Mouse (Mus musculus): ENCODE measurements around the gene Zfyve9. TPM values are rescaled to one million over a fixed set of nuclear protein-coding genes. Genes with fewer than 3 reads are reported as not detected.

Gene Zfyve9
- polyA plus RNA-seq, 1 experiment from 2014 or later, result 0.91 TPM

DNA sequence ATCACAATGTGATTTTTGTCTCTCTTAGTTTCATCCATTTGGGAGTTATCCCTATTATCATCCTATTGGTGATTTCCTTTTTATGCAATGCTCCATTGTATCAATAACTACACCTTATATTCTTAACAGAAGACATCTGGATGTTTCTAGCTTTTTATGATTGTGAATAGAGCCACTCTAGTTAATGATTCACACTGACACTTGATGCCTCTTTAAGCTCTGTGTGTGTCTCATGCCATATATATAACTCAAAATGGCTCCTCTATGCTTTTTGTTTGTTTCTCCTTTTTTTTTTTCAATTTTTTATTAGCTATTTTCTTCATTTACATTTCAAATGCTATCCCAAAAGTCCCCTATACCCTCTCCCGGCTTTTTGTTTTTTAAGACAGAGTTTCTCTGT is 184.8 kb downstream of the Zfyve9 start:
- H3K36me3 ChIP-seq, result peaks cover 94% of the 10 kb centered on the region
- WGBS (ENCODE audit: insufficient replicate concordance), result 86% methylated on average over 1 of the region's 1 CpGs
- H3K27ac ChIP-seq, result no peak overlapping the region

GRCm38 (mm10) chr4:108593376-108593775 is 187.2 kb downstream of the Zfyve9 start:
- H3K4me1 ChIP-seq, result peaks cover 23% of the 10 kb centered on the region
- H3K4me2 ChIP-seq, result no peak overlapping the region
- H3K27ac ChIP-seq, result no peak overlapping the region
- peaks cover 94% of the 10 kb centered on the region for H3K36me3 ChIP-seq
- WGBS (ENCODE audit: insufficient replicate concordance), result 94% methylated on average over 2 of the region's 2 CpGs
- no peaks in the 10 kb centered on the region for H3K9me3 ChIP-seq (replicated peaks)
- no peak overlapping the region for H3K9ac ChIP-seq
- no peak overlapping the region for H3K4me3 ChIP-seq
- no peaks in the 10 kb centered on the region for H3K27me3 ChIP-seq (replicated peaks)
- no peak for ATAC-seq

More for the DNA sequence above, 184.8 kb downstream of the Zfyve9 start:
- Histone ChIP-seq H3K4me2 (no peak overlapping the region), H3K27me3 (replicated peaks) (no peaks in the 10 kb centered on the region), H3K4me3 (no peak overlapping the region), H3K4me1 (peaks cover 7% of the 10 kb centered on the region), H3K9me3 (replicated peaks) (no peaks in the 10 kb centered on the region), H3K9ac (no peak overlapping the region)
- no peak for ATAC-seq

Other genes starting within 250 kb of the Zfyve9 start
- 62.4 and 65.8 TPM in 2 replicates for gene Prpf38a, start 201.5 kb downstream of the Zfyve9 start, polyA plus RNA-seq (2016; fragmentation: Nextera tagmentation; extraction: Ambion mirVana)
- gene Orc1, start 201.4 kb downstream of the Zfyve9 start, polyA plus RNA-seq (2016; fragmentation: Nextera tagmentation; extraction: Ambion mirVana), result 27.9 and 29.0 TPM in 2 replicates
- 18.9 and 20.2 TPM in 2 replicates for gene Cc2d1b, start 160.9 kb downstream of the Zfyve9 start, polyA plus RNA-seq (2016; fragmentation: Nextera tagmentation; extraction: Ambion mirVana)
- gene 3110021N24Rik, start 61.1 kb downstream of the Zfyve9 start, polyA plus RNA-seq (2016; fragmentation: Nextera tagmentation; extraction: Ambion mirVana), result 0.13 and 0.33 TPM in 2 replicates
- 67.0 and 73.8 TPM in 2 replicates for gene Btf3l4, start 52.8 kb upstream of the Zfyve9 start, polyA plus RNA-seq (2016; fragmentation: Nextera tagmentation; extraction: Ambion mirVana)
- 33.6 and 35.9 TPM in 2 replicates for gene Txndc12, start 53.8 kb upstream of the Zfyve9 start, polyA plus RNA-seq (2016; fragmentation: Nextera tagmentation; extraction: Ambion mirVana)
- gene Kti12, start 67.0 kb upstream of the Zfyve9 start, polyA plus RNA-seq (2016; fragmentation: Nextera tagmentation; extraction: Ambion mirVana), result 71.6 and 74.7 TPM in 2 replicates
- 0.42 and 0.59 TPM in 2 replicates for gene A730015C16Rik, start 67.8 kb upstream of the Zfyve9 start, polyA plus RNA-seq (2016; fragmentation: Nextera tagmentation; extraction: Ambion mirVana)
- 3.5 and 4.0 TPM in 2 replicates for gene Rab3b, start 98.3 kb upstream of the Zfyve9 start, polyA plus RNA-seq (2016; fragmentation: Nextera tagmentation; extraction: Ambion mirVana)
- 55.3 and 56.0 TPM in 2 replicates for gene Nrd1, start 219.9 kb upstream of the Zfyve9 start, polyA plus RNA-seq (2016; fragmentation: Nextera tagmentation; extraction: Ambion mirVana)